Mouse (Mus musculus): ENCODE measurements around the gene Arf4. TPM values are rescaled to one million over a fixed set of nuclear protein-coding genes. Genes with fewer than 3 reads are reported as not detected.
"Not testable (repeated sequence)": the region's sequence is repeated elsewhere in the genome, so short reads cannot be mapped to it uniquely, and the experiment has no call there.

Gene Arf4
- total RNA-seq, 2 experiments from 2014 or later: 37.7 to 66.7 TPM

DNA sequence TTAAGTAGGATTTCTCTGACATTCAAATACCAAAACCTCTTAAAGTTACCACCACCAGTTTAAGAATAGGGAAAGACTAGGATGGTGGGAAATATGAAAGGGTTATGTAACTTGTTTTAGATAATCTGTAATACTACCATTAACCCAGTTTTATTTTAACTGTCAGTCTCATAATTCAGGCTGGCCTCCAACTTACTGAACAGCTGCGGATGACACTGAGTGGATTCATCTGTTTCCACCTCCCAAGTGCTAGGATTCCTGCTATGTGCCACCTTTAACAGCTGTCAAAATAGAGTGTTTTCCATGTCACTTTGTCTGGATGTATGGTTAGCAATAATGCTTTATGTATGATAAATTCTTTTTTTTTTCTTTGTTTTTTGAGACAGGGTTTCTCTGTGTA, 22.4 kb downstream of the Arf4 start:
- no peak for ATAC-seq (replicated peaks; ENCODE audit: low FRiP score, poor library complexity, severe bottlenecking)

DNA sequence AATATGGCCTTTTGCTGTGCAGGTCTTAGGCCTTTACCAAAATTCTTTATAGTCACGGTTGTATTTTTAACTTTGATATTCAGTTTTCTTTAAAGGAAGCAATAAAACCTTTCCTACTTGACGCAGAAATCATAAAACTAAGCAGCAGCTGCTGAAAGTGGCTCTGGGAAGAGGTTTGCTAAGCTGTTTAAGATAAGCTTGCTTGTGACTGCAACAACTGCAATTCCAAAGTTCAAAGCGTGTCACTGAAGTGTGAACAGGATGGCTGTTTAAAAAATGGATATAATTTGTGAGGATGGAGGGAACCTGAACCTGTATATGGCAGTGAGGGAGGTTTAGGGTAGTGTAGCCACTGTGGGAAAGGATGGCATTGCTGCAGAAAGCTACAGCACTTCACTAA, 24.1 kb downstream of the Arf4 start:
- no peak for ATAC-seq (replicated peaks; ENCODE audit: low FRiP score, poor library complexity, severe bottlenecking)

- ATAC-seq (replicated peaks; ENCODE audit: low FRiP score, poor library complexity, severe bottlenecking): no peak
Observed at GRCm38 (mm10) chr14:26662488-26662887, 24.6 kb downstream of the Arf4 start.

DNA sequence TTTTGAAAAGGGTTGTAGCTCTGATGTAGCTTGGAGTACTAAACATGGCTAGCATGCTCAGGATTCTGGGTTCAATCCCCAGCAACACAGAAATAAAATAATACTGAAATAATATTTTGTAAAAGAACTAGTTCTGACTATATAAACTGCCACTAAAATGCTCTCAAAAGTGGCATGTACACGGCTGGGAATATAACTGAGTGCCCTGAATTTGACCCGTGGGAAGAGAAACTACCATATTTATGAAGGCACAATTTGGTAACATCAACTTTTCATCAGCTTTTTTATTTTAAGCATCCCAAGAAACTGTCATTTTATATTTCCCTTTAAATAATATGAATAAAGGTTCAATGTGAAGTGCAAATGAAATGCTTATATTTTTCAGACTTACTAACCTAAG, 26.0 kb downstream of the Arf4 start:
- no peak for ATAC-seq (replicated peaks; ENCODE audit: low FRiP score, poor library complexity, severe bottlenecking)

- 0 out of 2 replicates have a peak, but pooled peaks have one; percentile 3 for ATAC-seq (replicated peaks; ENCODE audit: low FRiP score, poor library complexity, severe bottlenecking)
Observed at GRCm38 (mm10) chr14:26667991-26668370, 30.1 kb downstream of the Arf4 start.

- peak; percentile 68 for ATAC-seq (replicated peaks; ENCODE audit: low FRiP score, poor library complexity, severe bottlenecking)
Observed at GRCm38 (mm10) chr14:26668371-26669291, 30.8 kb downstream of the Arf4 start.

- ATAC-seq (replicated peaks; ENCODE audit: low FRiP score, poor library complexity, severe bottlenecking): peak; percentile 83
Observed at GRCm38 (mm10) chr14:26669292-26670073, 31.6 kb downstream of the Arf4 start, which contains the start of gene Pde12. Pde12 (minus strand) TSS chr14:26669883.

- no peak for ATAC-seq (replicated peaks; ENCODE audit: low FRiP score, poor library complexity, severe bottlenecking)
Observed at GRCm38 (mm10) chr14:26670964-26671363, 33.1 kb downstream of the Arf4 start.

- ATAC-seq (replicated peaks; ENCODE audit: low FRiP score, poor library complexity, severe bottlenecking): not testable (repeated sequence)
Observed at GRCm38 (mm10) chr14:26671870-26672615, 34.2 kb downstream of the Arf4 start.

- not testable (repeated sequence) for ATAC-seq (replicated peaks; ENCODE audit: low FRiP score, poor library complexity, severe bottlenecking)
Observed at GRCm38 (mm10) chr14:26674476-26675169, 36.7 kb downstream of the Arf4 start.

GRCm38 (mm10) chr14:26675371-26675770, 37.5 kb downstream of the Arf4 start:
- ATAC-seq (replicated peaks; ENCODE audit: low FRiP score, poor library complexity, severe bottlenecking): peak; percentile 93

DNA sequence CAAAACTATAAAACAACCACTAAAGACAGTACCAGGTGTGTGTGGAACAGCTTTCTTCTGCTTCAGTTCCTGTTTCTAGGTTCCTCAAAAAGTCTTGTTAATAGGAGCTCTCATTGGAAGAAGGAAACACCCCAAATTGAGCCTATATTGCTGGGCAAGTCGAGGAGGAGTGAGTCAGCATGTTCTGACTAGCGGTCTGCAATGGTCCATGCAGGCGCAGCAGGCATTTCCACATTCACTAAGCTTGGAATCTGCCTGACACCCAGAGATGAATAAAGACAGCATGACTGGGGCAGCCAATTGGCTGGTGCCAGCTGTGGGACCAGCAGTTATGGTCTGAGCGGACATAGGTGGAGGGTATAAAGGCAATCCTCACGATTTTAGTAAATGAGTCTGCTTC, 37.9 kb downstream of the Arf4 start:
- peak; percentile 95 for ATAC-seq (replicated peaks; ENCODE audit: low FRiP score, poor library complexity, severe bottlenecking)

- ATAC-seq (replicated peaks; ENCODE audit: low FRiP score, poor library complexity, severe bottlenecking): no peak
Observed at GRCm38 (mm10) chr14:26690727-26691126, 52.9 kb downstream of the Arf4 start.

GRCm38 (mm10) chr14:26691363-26691762, 53.5 kb downstream of the Arf4 start:
- no peak for ATAC-seq (replicated peaks; ENCODE audit: low FRiP score, poor library complexity, severe bottlenecking)

DNA sequence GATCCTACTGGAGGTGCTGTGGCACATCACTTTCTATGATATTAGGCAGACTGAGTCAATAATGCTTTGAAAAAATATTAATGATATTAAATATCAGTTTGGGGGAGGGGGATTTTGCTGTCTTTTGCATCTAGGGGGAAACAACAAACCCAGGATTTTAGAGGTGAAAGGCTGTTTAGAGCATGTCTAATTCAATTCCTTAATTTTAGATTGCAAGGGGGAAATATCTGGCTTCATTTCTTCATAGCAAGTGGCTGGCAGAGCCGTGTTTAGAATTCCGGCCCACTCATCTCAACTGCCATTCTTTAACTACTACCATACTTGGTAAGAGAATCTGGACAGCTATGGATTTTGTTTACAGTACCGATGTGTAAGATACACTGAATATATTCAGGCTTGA, 55.1 kb downstream of the Arf4 start, which contains the start of gene Dnah12:
Gene Dnah12, plus strand, starts transcription at position 301 of the 400 bp plus-strand sequence.
- no peak for ATAC-seq (replicated peaks; ENCODE audit: low FRiP score, poor library complexity, severe bottlenecking)

GRCm38 (mm10) chr14:26697912-26698311, 60.0 kb downstream of the Arf4 start:
- no peak; the same call in 1 of the 2 replicates for ATAC-seq (replicated peaks; ENCODE audit: low FRiP score, poor library complexity, severe bottlenecking)

DNA sequence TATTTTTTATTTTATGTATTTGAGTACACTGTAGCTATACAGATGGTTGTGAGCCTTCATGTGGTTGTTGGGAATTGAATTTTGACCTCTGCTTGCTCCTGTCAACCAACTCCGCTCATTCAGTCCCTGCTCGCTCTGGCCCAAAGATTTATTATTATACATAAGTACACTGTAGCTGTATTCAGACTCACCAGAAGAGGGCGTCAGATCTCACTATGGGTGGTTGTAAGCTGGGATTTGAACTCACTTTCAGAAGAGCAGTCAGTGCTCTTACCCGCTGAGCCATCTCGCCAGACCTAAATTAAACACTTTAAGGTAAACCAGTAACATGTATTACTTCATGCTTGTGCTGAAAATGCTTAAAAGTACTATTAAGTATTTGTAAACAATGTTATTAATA, 67.4 kb downstream of the Arf4 start:
- not testable (repeated sequence) for ATAC-seq (replicated peaks; ENCODE audit: low FRiP score, poor library complexity, severe bottlenecking)
